Mouse (Mus musculus): Measurements from ENCODE around the gene Gm10961. TPM values are rescaled to one million over a fixed set of nuclear protein-coding genes. Genes with fewer than 3 reads are reported as not detected.

Gm10961 gene
- polyA plus RNA-seq, 1 experiment from 2014 or later, result not detected

DNA sequence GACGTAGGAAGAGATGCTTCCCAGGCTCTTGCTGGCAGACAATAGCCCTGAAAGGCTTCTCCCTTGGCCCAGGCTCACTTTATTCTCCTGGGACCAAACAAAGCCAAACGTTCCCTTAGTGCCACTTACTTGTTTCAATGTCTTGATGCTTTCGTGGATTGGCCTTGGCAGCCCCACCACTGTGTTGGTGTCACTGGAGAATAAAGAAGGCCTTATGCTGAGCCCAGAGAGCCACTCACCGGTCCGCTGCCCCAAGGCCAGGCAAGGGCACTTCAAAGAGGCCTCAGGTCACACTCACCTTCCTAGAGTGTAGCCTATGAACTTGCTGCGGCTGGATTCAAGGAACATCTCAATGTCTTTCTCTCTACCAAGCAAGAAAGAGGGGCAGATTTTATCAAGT lies 11.2 kb upstream of the Gm10961 start:
- WGBS, result 88% methylated on average over 6 of the region's 6 CpGs
- H3K4me1 ChIP-seq, result no peaks in the 10 kb centered on the region
- ATAC-seq (ENCODE audit: insufficient number of reproducible peaks, insufficient read depth, low FRiP score, low TSS enrichment, low read depth), result no peak

DNA sequence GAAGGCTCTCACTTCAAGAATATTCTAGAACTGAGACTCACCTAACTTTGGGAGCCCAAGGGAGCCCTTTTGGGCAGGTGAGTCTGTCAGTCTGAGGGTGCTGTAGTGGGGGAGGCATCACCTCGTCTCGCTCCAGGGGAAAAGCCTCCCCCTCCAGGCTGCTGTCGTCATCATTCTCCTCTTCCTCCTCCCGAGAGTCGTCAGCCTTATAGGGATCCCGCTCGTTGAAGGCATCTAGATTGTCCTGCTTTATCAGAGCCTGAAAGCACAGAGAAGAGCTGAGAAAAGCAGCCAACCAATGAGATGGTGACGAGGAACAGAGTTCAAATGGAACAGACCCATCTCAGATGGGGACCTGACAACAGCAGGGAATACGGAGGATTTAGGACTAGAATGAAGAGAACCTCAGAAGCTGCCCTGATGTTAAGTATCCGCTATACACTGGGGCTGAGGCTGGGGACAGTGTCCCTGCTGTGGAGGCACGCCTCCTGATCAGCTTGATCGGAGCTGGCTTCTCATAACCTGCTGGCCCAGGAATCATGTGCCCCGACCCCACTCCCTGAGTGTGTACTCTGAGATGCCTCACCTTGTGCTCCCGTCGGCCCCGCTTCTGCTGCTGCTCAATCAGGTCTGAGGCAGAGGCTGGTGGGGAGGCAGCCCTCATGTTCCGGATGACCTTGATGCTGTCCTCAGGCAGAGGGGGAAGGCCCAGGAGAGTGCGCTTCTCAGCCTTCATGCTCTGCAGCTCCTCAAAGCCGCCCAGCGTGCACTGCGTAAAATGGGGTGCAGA lies 9.6 kb upstream of the Gm10961 start:
- H3K27ac ChIP-seq, result no peak overlapping the region
- peaks cover 97% of the 10 kb centered on the region for H3K36me3 ChIP-seq
- no peaks in the 10 kb centered on the region for H3K27me3 ChIP-seq
- no peaks in the 10 kb centered on the region for H3K9me3 ChIP-seq
- no peak overlapping the region for H3K9ac ChIP-seq
- ATAC-seq (ENCODE audit: insufficient number of reproducible peaks, insufficient read depth, low FRiP score, low TSS enrichment, low read depth), result no peak
- H3K4me2 ChIP-seq, result no peak overlapping the region
- WGBS, result 90% methylated on average over 21 of the region's 21 CpGs
- H3K4me3 ChIP-seq, result no peak overlapping the region
- H3K4me1 ChIP-seq, result no peaks in the 10 kb centered on the region

More for the DNA sequence above, 11.2 kb upstream of the Gm10961 start:
- H3K9me3 ChIP-seq, result no peaks in the 10 kb centered on the region
- no peak overlapping the region for H3K27ac ChIP-seq
- H3K27me3 ChIP-seq, result no peaks in the 10 kb centered on the region
- H3K9ac ChIP-seq, result no peak overlapping the region
- H3K4me2 ChIP-seq, result no peak overlapping the region
- H3K36me3 ChIP-seq, result peaks cover 97% of the 10 kb centered on the region
- H3K4me3 ChIP-seq, result no peak overlapping the region

DNA sequence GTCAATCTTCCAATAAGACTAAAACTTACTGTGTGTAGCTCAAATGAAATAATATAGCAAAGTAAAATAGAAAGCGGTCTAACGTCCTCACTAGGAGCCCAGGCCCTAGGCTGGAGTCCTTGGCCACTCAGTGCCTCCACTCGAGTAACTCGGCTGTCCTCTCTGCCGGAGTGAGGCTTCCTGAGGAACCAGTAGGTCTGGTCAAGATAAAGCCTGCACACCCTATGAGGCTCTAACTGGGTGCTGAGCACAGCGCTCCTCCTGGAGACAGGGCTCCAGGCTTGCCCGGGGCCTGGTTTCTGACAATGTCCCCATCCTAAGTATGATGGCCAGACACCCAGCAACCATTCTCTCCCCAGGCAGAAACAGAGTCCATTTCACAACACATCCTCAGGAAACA lies 8.6 kb upstream of the Gm10961 start:
- Histone ChIP-seq H3K27ac (no peak overlapping the region), H3K36me3 (peaks cover 97% of the 10 kb centered on the region), H3K9me3 (no peaks in the 10 kb centered on the region), H3K4me1 (no peaks in the 10 kb centered on the region), H3K27me3 (no peaks in the 10 kb centered on the region), H3K4me2 (no peak overlapping the region), H3K4me3 (no peak overlapping the region), H3K9ac (no peak overlapping the region)
- WGBS, result 93% methylated on average over 7 of the region's 7 CpGs
- no peak for ATAC-seq (ENCODE audit: insufficient number of reproducible peaks, insufficient read depth, low FRiP score, low TSS enrichment, low read depth)

DNA sequence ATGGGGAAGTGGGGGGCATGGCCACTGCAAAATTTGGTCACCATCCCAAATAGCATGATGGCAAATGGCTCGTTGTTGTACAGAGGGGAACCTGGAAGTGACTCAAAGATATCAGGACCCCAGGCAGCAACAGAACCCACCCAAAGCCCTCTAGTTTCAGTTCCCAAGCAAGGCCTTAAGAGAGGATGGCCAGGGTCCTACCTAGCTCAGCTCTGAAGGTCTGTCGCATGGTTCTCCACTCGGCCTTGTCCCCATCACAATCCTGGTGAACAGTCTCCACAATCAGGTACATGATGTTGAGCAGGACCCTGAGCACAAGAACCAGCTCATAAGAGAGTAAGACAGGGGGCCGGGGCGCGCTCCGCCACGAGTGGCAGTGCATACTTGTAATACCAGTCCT lies 6.7 kb upstream of the Gm10961 start:
- Histone ChIP-seq H3K27me3 (no peaks in the 10 kb centered on the region), H3K36me3 (peaks cover 91% of the 10 kb centered on the region), H3K4me3 (no peak overlapping the region), H3K4me1 (no peaks in the 10 kb centered on the region), H3K27ac (no peak overlapping the region), H3K9ac (no peak overlapping the region), H3K9me3 (no peaks in the 10 kb centered on the region), H3K4me2 (no peak overlapping the region)
- ATAC-seq (ENCODE audit: insufficient number of reproducible peaks, insufficient read depth, low FRiP score, low TSS enrichment, low read depth), result no peak
- WGBS, result 96% methylated on average over 8 of the region's 8 CpGs

DNA sequence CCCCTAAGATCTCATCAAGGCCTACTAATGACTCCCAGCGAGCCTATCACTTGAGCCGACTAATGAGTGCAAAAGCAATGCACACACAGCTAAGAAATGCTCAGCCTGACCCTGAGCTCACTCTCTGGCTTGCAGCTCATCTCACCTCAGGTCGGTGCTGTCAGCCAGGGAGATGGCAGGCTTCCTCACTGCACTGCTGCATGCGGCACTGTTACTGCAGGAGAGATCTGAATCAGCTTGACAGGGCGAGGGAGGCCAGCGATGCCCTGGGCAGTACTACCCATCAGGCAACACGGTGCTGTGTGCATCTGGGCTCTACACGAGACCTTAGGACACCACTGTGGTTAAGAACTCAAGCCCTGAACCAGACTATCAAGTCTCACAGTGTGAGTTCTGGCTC lies 5.6 kb upstream of the Gm10961 start:
- Histone ChIP-seq H3K9me3 (no peaks in the 10 kb centered on the region), H3K4me1 (peaks cover 7% of the 10 kb centered on the region), H3K36me3 (peaks cover 83% of the 10 kb centered on the region), H3K27ac (no peak overlapping the region), H3K4me3 (no peak overlapping the region), H3K4me2 (no peak overlapping the region), H3K9ac (no peak overlapping the region), H3K27me3 (no peaks in the 10 kb centered on the region)
- no peak for ATAC-seq (ENCODE audit: insufficient number of reproducible peaks, insufficient read depth, low FRiP score, low TSS enrichment, low read depth)
- WGBS, result 93% methylated on average over 8 of the region's 8 CpGs

DNA sequence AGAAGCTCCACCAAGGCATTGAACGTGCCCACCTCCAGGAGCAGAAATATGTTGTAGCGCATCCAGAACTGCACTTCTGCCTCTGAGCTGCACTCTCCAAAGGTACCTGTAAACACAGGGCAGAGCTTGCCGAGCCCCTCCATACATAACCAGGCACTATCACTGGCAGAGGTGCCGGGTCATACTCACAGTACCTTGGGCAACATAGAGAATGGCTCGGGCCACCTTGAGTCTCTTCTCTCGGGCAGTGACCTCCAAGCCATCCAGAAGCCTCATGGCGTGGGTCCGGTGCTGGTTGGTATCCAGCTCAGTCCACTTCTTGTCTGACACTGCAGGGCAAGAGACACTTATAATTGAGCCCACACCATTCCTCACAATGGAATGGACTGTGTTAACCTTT lies 4.4 kb upstream of the Gm10961 start:
- Histone ChIP-seq H3K9ac (no peak overlapping the region), H3K4me1 (peaks cover 9% of the 10 kb centered on the region), H3K4me2 (no peak overlapping the region), H3K36me3 (peaks cover 70% of the 10 kb centered on the region), H3K27ac (no peak overlapping the region), H3K4me3 (no peak overlapping the region), H3K9me3 (no peaks in the 10 kb centered on the region), H3K27me3 (no peaks in the 10 kb centered on the region)
- ATAC-seq (ENCODE audit: insufficient number of reproducible peaks, insufficient read depth, low FRiP score, low TSS enrichment, low read depth), result no peak
- 95% methylated on average over 8 of the region's 8 CpGs for WGBS

DNA sequence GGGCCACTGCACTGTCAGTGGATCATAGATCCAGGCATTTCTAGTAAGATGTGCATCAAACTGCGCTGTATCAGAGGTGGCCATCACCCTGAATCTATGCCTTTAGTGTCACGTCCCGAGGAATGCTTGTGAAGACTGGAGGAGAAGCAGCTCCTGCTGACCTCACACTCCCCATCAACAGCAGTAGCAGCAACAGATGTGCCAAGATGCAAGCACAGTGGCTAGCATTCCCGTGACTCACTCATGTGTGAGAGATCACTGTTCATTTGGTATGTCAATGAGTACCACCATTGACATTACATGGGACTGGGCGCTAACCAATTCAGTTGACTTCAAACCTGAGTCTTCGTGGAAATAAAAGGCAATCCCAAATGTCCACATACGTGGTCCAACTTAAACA lies 3.5 kb upstream of the Gm10961 start:
- ATAC-seq (ENCODE audit: insufficient number of reproducible peaks, insufficient read depth, low FRiP score, low TSS enrichment, low read depth), result no peak
- no peak overlapping the region for H3K9ac ChIP-seq
- no peaks in the 10 kb centered on the region for H3K9me3 ChIP-seq
- H3K27ac ChIP-seq, result no peak overlapping the region
- H3K27me3 ChIP-seq, result no peaks in the 10 kb centered on the region
- peaks cover 62% of the 10 kb centered on the region for H3K36me3 ChIP-seq
- peaks cover 9% of the 10 kb centered on the region for H3K4me1 ChIP-seq
- H3K4me3 ChIP-seq, result no peak overlapping the region
- 93% methylated on average over 7 of the region's 7 CpGs for whole genome bisulfite sequencing
- H3K4me2 ChIP-seq, result no peak overlapping the region

DNA sequence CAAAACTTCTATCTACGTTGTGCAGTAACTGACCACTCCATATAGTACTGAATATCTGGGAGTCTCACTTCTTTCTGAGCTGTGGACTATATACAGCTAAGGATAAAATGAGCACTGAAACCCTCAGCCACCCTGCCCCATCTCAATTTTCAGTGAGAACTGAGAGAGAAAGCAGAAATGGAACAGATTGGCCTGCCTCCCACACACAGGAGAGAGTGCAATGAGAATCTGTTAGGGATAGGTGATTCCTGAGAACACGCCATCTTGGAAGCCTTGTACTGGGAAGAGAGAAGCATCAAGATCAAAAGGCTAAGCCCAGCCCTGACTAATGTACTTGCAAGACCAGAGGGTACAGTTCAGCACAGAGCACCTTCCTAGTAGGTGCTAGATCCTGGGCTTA lies 2.6 kb upstream of the Gm10961 start:
- Histone ChIP-seq H3K4me1 (peaks cover 9% of the 10 kb centered on the region), H3K27ac (no peak overlapping the region), H3K9ac (no peak overlapping the region), H3K36me3 (peaks cover 52% of the 10 kb centered on the region), H3K9me3 (no peaks in the 10 kb centered on the region), H3K4me3 (no peak overlapping the region), H3K4me2 (no peak overlapping the region), H3K27me3 (no peaks in the 10 kb centered on the region)
- 97% methylated on average over 2 of the region's 2 CpGs for WGBS
- no peak for ATAC-seq (ENCODE audit: insufficient number of reproducible peaks, insufficient read depth, low FRiP score, low TSS enrichment, low read depth)

DNA sequence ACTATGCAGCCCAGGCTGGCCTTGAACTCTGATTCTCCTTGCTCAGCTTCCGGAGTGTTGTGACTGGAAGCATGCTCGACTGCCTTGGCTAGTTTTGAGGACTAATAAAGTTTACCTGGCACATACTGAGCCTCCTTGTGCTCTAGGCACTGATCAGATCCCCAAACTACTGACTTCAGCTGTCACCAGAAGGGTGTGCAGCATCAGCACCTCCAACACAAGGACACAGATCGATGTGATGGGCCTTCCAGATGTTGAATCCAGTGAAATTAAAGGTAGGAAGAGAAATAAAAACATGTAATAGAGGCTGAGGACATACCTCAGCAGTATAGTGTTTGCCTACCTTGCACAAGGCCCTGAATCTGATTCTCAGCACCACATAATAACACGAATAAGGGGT lies 1.7 kb upstream of the Gm10961 start:
- 93% methylated on average over 4 of the region's 4 CpGs for WGBS
- H3K27ac ChIP-seq, result no peak overlapping the region
- no peak overlapping the region for H3K4me2 ChIP-seq
- ATAC-seq (ENCODE audit: insufficient number of reproducible peaks, insufficient read depth, low FRiP score, low TSS enrichment, low read depth), result no peak
- H3K9me3 ChIP-seq, result no peaks in the 10 kb centered on the region
- peaks cover 9% of the 10 kb centered on the region for H3K4me1 ChIP-seq
- H3K36me3 ChIP-seq, result peaks cover 44% of the 10 kb centered on the region
- no peak overlapping the region for H3K9ac ChIP-seq
- H3K27me3 ChIP-seq, result no peaks in the 10 kb centered on the region
- no peak overlapping the region for H3K4me3 ChIP-seq

DNA sequence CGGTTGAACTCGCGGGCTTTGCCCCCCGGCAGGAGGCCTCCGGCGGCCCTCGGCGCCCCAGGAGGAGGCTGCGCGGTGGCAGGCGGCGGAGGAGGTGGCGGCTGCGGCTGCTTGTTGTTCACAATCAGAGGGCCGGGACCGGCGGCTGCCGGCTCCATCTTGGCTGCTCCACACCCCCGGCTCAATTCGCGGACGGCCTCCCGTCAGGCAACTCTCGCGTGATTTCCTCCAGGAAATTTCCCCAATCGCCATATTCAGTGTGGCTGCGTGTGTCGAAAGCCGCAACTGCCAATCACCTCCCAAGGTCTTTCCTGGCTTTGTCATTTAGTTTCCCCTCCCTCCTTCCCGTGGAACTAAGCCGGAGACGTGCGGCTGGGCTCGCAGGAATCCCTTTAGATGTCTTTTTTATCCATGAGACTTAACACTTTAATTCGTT lies 419 bp downstream of the Gm10961 start, which contains the start of gene Strip1:
Gene Strip1 (minus strand): TSS at position 172 of the 436 bp plus-strand sequence.
- H3K4me2 ChIP-seq, result peak within 1 kb of the TSS; percentile 87
- WGBS, result 0% methylated on average over 35 of the region's 35 CpGs
- H3K9me3 ChIP-seq, result no peaks in the 10 kb centered on the region
- H3K4me3 ChIP-seq, result peak within 1 kb of the TSS; percentile 99
- H3K36me3 ChIP-seq, result peaks cover 23% of the 10 kb centered on the region
- peak within 1 kb of the TSS; percentile 96 for H3K27ac ChIP-seq
- H3K4me1 ChIP-seq, result peaks cover 9% of the 10 kb centered on the region
- no peaks in the 10 kb centered on the region for H3K27me3 ChIP-seq
- peak within 1 kb of the TSS; percentile 98 for H3K9ac ChIP-seq
- ATAC-seq (ENCODE audit: insufficient number of reproducible peaks, insufficient read depth, low FRiP score, low TSS enrichment, low read depth), result peak; percentile 91

DNA sequence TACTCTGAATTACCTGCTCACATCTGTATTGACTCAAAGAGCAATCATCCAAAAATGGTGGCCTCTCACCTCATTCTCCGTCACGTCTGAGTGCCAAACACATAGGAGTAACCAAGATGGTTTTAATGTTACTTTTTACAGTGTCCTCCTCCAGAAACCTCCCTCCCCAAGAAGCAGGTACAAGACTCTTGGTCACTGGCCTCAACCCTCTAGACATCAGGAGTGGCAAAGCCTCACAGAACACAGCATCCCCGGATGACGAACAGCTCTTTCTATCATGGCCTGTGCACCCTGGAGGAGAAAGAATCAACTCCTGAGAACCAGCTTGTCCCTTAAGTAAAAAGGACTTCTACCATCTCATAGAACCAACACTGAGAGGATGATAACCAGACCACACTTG lies 1.7 kb downstream of the Gm10961 start:
- no peaks in the 10 kb centered on the region for H3K9me3 ChIP-seq
- H3K4me2 ChIP-seq, result no peak overlapping the region
- peaks cover 10% of the 10 kb centered on the region for H3K36me3 ChIP-seq
- WGBS, result 84% methylated on average over 4 of the region's 4 CpGs
- H3K9ac ChIP-seq, result no peak overlapping the region
- no peak for ATAC-seq (ENCODE audit: insufficient number of reproducible peaks, insufficient read depth, low FRiP score, low TSS enrichment, low read depth)
- H3K27ac ChIP-seq, result no peak overlapping the region
- no peaks in the 10 kb centered on the region for H3K27me3 ChIP-seq
- peaks cover 9% of the 10 kb centered on the region for H3K4me1 ChIP-seq
- no peak overlapping the region for H3K4me3 ChIP-seq

DNA sequence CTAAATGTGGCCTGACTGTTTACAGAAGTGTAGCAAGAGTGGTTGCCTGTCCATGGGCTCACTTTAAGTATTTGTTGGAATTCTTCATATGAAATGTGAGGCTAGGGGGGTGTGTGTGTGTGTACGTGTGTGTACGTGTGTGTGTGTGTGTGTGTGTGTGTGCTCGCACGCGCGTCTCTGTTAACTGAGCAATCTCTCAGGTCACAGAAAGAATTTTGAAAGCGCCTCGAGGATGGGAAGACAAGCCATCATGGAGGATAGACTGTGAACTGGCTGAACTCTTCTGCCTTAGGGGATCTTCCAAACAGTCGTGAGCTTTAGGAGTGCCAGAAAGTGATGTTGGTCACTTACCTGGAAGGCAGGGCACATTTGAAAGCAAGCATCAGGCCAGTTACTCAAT lies 2.8 kb downstream of the Gm10961 start:
- no peak overlapping the region for H3K4me3 ChIP-seq
- H3K27me3 ChIP-seq, result no peaks in the 10 kb centered on the region
- no peak for ATAC-seq (ENCODE audit: insufficient number of reproducible peaks, insufficient read depth, low FRiP score, low TSS enrichment, low read depth)
- no peaks in the 10 kb centered on the region for H3K9me3 ChIP-seq
- H3K4me2 ChIP-seq, result no peak overlapping the region
- no peak overlapping the region for H3K9ac ChIP-seq
- 89% methylated on average over 9 of the region's 9 CpGs for WGBS
- H3K36me3 ChIP-seq, result peaks cover under 1% of the 10 kb centered on the region; the same call in 1 of the 2 replicates
- peaks cover 9% of the 10 kb centered on the region for H3K4me1 ChIP-seq
- H3K27ac ChIP-seq, result no peak overlapping the region
